Mouse (Mus musculus) C2C12 (cell line): ENCODE measurements around the gene Mblac1. TPM values are rescaled to one million over a fixed set of nuclear protein-coding genes. Genes with fewer than 3 reads are reported as not detected.
A peak's percentile ranks its signal among the peaks of the same experiment; 100 is the strongest.

Source experiments
- H3K27me3 ChIP-seq: one replicate; pipeline ENCODE4 v1.6.1; 2011; ENCODE audit not compliant: control insufficient read depth, insufficient read depth, insufficient read length
- H3K36me3 ChIP-seq: one replicate; pipeline ENCODE4 v1.6.1; 2011; ENCODE audit not compliant: control insufficient read depth, insufficient read depth
- H3K4me3 ChIP-seq: one replicate; pipeline ENCODE4 v1.5.1; 2011; ENCODE audit warnings: mild to moderate bottlenecking, control low read depth; ENCODE audit not compliant: poor library complexity, insufficient read depth, severe bottlenecking
- H3K79me2 ChIP-seq: one replicate; pipeline ENCODE4 v1.6.1; 2011; ENCODE audit not compliant: control insufficient read depth, insufficient read depth
- H3K79me3 ChIP-seq: one replicate; pipeline ENCODE4 v1.6.1; 2011; ENCODE audit warnings: low read depth, control low read depth
- H3ac ChIP-seq: one replicate; pipeline ENCODE3; 2011; ENCODE audit warnings: low read depth; ENCODE audit not compliant: control insufficient read depth, insufficient read length
- CEBPB ChIP-seq: IDR thresholded peaks from one replicate; pipeline ENCODE4 v1.6.1; 2011; ENCODE audit warnings: low read depth, mild to moderate bottlenecking, control low read depth, moderate library complexity
- CTCF ChIP-seq: IDR thresholded peaks from one replicate; pipeline ENCODE4 v1.5.1; 2011; ENCODE audit not compliant: control insufficient read depth, insufficient read depth, insufficient read length
- FOSL1 ChIP-seq: IDR thresholded peaks from one replicate; pipeline ENCODE4 v1.8.0; 2011; ENCODE audit warnings: mild to moderate bottlenecking, low read length; ENCODE audit not compliant: poor library complexity, insufficient read depth, severe bottlenecking
- MAX ChIP-seq: IDR thresholded peaks from one replicate; pipeline ENCODE4 v1.6.1; 2011; ENCODE audit warnings: mild to moderate bottlenecking, control low read depth
- MYOD1 ChIP-seq: IDR thresholded peaks from one replicate; pipeline ENCODE4 v1.6.1; 2011; ENCODE audit warnings: low read depth; ENCODE audit not compliant: control insufficient read depth, insufficient read length
- MYOG ChIP-seq: IDR thresholded peaks from one replicate; pipeline ENCODE4 v1.6.1; 2011; ENCODE audit not compliant: control insufficient read depth, insufficient read length; ENCODE audit errors: extremely low read depth
- USF1 ChIP-seq: IDR thresholded peaks from one replicate; pipeline ENCODE4 v1.6.1; 2011; ENCODE audit warnings: low read depth, mild to moderate bottlenecking, control low read depth, moderate library complexity
- polyA plus RNA-seq: library from polyadenylated mRNA; unstranded; fragments of >200 nt; fragmentation: generic; extraction: Trizol; gene quantifications from one replicate; pipeline ENCODE4 v1.2.1, GENCODE M21; 2012; ENCODE audit warnings: missing spikeins

Mblac1 gene
- polyA plus RNA-seq, 1 experiment = 2.5 TPM

DNA sequence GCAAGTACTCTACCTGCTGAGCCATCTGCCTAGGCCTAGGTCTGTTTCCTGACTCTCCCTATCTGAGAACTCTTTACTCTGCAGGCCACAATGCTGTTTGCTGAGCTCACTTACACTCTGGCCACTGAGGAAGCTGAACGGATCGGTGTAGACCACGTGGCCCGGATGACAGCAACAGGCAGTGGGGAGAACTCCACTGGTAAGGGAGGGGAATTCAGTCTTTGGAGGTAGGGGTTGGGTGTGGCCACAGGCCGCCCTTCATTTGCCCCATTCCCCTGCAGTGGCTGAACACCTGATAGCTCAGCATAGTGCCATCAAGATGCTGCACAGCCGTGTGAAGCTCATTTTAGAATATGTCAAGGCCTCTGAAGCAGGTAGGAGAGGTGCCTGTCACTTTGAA, 31.1 kb upstream of the Mblac1 start:
- Histone ChIP-seq H3K36me3 (peaks cover 58% of the 10 kb centered on the region), H3K27me3 (no peaks in the 10 kb centered on the region), H3K79me2 (peaks cover 42% of the 10 kb centered on the region), H3K79me3 (peaks cover 18% of the 10 kb centered on the region), H3K4me3 (no peak overlapping the region), H3ac (no peak overlapping the region)
- TF ChIP-seq CTCF = no peak
- no peak for TF ChIP-seq MYOG
- no peak for TF ChIP-seq FOSL1
- no peak for TF ChIP-seq MYOD1

DNA sequence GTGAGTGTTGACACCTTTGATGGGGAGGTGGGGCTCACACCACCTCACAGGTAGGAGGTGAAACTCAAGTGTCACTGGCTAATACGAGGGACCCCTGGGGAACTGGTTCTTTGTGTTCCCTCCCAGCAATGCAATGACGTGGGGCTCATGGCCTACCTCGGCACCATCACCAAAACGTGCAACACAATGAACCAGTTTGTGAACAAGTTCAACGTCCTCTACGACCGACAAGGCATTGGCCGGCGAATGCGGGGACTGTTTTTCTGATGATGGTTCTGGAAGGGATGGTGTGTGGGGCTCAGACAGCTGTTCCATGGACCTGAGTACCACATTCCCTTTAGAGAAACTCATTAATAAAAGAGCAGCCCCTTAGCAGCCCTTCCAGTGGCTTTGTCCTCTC, 30.5 kb upstream of the Mblac1 start:
- peaks cover 63% of the 10 kb centered on the region for H3K36me3 ChIP-seq
- TF ChIP-seq CEBPB (no peak), USF1 (no peak)

DNA sequence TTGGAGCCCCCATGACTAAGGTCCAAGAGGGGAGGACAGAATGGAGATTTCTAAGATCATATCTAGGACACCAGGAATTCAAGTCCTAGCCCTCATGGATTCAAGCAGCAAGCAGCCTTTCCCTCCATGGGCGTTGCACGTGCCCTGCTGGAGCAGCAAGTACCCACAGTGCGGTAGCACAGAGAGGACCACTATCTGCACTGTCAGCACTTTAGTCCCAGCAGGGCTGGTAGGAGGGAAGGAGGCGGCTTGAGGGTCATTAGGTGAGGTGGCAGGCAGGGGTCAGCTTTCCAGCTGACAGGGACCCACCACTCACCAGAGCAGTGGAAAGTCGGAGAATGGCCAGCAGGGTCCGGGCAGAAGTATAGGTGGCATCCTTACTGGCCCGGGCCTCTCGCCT, 28.5 kb upstream of the Mblac1 start:
- no peak overlapping the region for H3K4me3 ChIP-seq
- peaks cover 79% of the 10 kb centered on the region for H3K36me3 ChIP-seq
- no peak for TF ChIP-seq CTCF
- no peak overlapping the region for H3ac ChIP-seq
- H3K27me3 ChIP-seq = no peaks in the 10 kb centered on the region
- peaks cover 36% of the 10 kb centered on the region for H3K79me3 ChIP-seq
- H3K79me2 ChIP-seq = peaks cover 68% of the 10 kb centered on the region

More for the DNA sequence above, 30.5 kb upstream of the Mblac1 start:
- H3K79me3 ChIP-seq = peaks cover 19% of the 10 kb centered on the region
- H3ac ChIP-seq = no peak overlapping the region
- H3K4me3 ChIP-seq = no peak overlapping the region
- no peaks in the 10 kb centered on the region for H3K27me3 ChIP-seq
- H3K79me2 ChIP-seq = peaks cover 48% of the 10 kb centered on the region

DNA sequence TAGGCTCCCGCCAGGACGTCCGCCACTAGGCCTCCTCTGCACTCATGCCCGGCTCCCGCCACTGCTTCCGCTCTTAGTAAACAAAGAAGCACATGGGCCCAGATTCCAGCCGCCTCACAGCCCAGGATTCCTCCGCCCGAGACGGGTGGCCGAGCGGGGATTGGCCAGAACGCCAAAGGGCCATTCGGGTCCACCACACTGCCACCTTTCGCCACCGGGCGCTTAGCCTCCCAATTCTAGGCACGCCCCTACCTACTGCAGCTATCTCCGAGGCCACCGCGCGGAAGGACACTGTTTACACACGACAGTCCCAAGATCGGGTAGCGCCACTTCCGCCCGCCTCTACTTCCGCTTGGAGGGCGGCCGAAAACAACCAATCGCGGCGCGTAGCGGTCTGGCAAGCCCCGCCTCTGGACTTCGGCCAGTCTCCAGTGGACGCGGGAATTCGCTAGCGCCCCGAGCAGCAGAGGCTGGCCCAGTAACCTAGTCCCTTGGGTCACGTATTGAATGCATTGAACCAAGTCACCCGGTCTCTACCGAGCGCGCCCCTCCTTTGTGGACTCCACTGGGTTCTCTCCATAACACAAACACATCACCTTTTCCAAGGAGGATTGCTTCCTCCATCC, 23.1 kb upstream of the Mblac1 start:
- Histone ChIP-seq H3K36me3 (peaks cover 58% of the 10 kb centered on the region), H3ac (peak overlapping the region; percentile 79), H3K79me2 (peaks cover 62% of the 10 kb centered on the region), H3K4me3 (peak overlapping the region; percentile 83), H3K79me3 (peaks cover 25% of the 10 kb centered on the region), H3K27me3 (no peaks in the 10 kb centered on the region)
- TF ChIP-seq MYOG (no peak), FOSL1 (no peak), MYOD1 (no peak), MAX (peak; percentile 98)

DNA sequence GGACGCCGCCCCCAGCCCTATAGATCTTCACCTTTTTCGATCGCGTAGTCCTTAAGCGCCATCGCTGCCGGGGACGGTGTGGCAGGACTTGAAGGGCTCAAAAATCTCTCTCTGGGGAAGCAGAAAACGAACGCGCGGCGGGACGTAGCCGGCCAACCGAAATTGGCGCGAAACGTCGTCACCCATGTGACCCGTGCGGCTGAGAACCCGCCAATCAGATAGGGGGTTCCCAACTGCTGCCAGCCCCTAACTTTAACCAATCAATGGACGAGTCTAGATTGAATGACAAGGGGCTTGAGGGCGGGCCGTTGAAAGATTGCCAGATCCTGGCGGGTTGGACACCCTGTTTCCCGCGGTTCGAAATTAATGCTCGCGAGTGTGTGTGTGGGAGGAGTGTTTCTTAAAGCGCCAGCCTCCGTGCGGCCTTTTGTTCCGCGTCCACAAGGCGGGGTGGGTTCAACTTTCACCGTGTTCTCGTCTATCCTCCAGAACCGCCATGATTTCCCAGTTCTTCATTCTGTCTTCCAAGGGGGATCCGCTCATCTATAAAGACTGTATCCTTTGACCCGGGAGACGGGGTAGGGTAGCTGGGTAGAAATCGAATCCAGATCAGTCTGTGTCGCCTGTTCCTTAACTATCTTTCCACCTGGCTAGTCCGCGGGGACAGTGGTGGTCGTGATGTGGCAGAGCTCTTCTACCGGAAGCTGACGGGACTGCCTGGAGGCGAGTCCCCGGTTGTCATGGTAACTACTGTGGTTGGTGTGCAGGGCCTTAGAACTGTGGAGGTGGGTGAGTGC, 22.2 kb upstream of the Mblac1 start, which contains the start of the genes Ap4m1 and Mcm7:
TSS of gene Ap4m1 (plus strand) at position 308 of the 797 bp plus-strand sequence.
TSS of gene Mcm7 (minus strand) at position 728 of the 797 bp plus-strand sequence.
- TF ChIP-seq USF1 (peak; percentile 91), MYOG (no peak), CTCF (no peak), MAX (no peak)
- H3K36me3 ChIP-seq = peaks cover 57% of the 10 kb centered on the region

DNA sequence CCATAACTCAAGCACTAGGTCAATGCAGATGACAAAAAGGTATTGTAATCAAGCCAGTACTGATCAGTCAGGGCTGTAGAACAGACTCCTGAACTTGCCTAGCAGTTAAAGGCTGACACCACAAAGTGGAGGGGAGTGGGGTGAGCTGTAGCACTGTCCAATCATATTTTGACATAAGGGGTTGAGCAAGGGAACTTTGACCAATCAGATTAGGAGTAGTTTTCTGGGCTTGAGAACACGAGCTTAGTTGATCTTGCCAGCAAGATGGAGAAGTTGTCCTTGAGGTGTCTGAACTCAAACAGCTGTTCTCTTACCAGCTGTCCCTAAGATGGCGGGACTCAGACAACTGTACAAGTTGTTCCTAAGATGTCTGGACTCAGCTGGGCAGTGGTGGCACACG, 20.9 kb upstream of the Mblac1 start:
- Histone ChIP-seq H3K4me3 (no peak overlapping the region), H3K27me3 (no peaks in the 10 kb centered on the region), H3ac (no peak overlapping the region), H3K36me3 (peaks cover 57% of the 10 kb centered on the region), H3K79me2 (peaks cover 47% of the 10 kb centered on the region), H3K79me3 (peaks cover 25% of the 10 kb centered on the region)
- TF ChIP-seq MYOD1 = no peak
- TF ChIP-seq MYOG = no peak
- no peak for TF ChIP-seq USF1
- TF ChIP-seq CEBPB = no peak
- no peak for TF ChIP-seq CTCF
- no peak for TF ChIP-seq MAX
- no peak for TF ChIP-seq FOSL1

More for the DNA sequence above, 22.2 kb upstream of the Mblac1 start, which contains the start of the genes Ap4m1 and Mcm7:
- Histone ChIP-seq H3K4me3 (peak within 1 kb of the TSS; percentile 83), H3K79me3 (peaks cover 25% of the 10 kb centered on the region), H3K27me3 (no peaks in the 10 kb centered on the region), H3ac (peak within 1 kb of the TSS; percentile 79), H3K79me2 (peaks cover 60% of the 10 kb centered on the region)
